Mouse (Mus musculus): Measurements from ENCODE around the gene Mrvi1. TPM values are rescaled to one million over a fixed set of nuclear protein-coding genes. Genes with fewer than 3 reads are reported as not detected.

Gene Mrvi1
- polyA plus RNA-seq, 1 experiment: 2.0 TPM

GRCm38 (mm10) chr7:110862751-110863289 is 119.4 kb downstream of the Mrvi1 start, which contains the start of gene Lyve1:
Gene Lyve1 (minus strand): TSS chr7:110863239.
- Histone ChIP-seq H3K27me3 (ENCODE audit: control insufficient read depth, insufficient read depth, low read length) (no peaks in the 10 kb centered on the region), H3K4me3 (ENCODE audit: control insufficient read depth, low read depth, low read length) (no peak within 1 kb of the TSS), H3K4me1 (ENCODE audit: control insufficient read depth, insufficient read depth, low read length) (0 out of 2 replicates have a peak, but pooled peaks cover 3% of the 10 kb centered on the region), H3K27ac (ENCODE audit: control insufficient read depth, insufficient read depth, low read depth, low read length) (no peak within 1 kb of the TSS), H3K36me3 (ENCODE audit: control insufficient read depth, insufficient read depth, low read length) (no peaks in the 10 kb centered on the region)
- no peak for TF ChIP-seq CTCF (IDR thresholded peaks at IDR 0.05; ENCODE audit: control insufficient read depth, insufficient read depth, insufficient replicate concordance, low read depth, low read length)
- no peak for TF ChIP-seq POLR2A (IDR thresholded peaks at IDR 0.05; ENCODE audit: control insufficient read depth, low read depth, low read length)

- no peak for TF ChIP-seq CTCF (IDR thresholded peaks at IDR 0.05; ENCODE audit: control insufficient read depth, insufficient read depth, insufficient replicate concordance, low read depth, low read length)
- no peak for TF ChIP-seq POLR2A (IDR thresholded peaks at IDR 0.05; ENCODE audit: control insufficient read depth, low read depth, low read length)
- no peak overlapping the region for H3K27ac ChIP-seq (ENCODE audit: control insufficient read depth, insufficient read depth, low read depth, low read length)
- H3K4me1 ChIP-seq (ENCODE audit: control insufficient read depth, insufficient read depth, low read length): 0 out of 2 replicates have a peak, but pooled peaks cover 2% of the 10 kb centered on the region
- H3K36me3 ChIP-seq (ENCODE audit: control insufficient read depth, insufficient read depth, low read length): no peaks in the 10 kb centered on the region
- no peak overlapping the region for H3K4me3 ChIP-seq (ENCODE audit: control insufficient read depth, low read depth, low read length)
- H3K27me3 ChIP-seq (ENCODE audit: control insufficient read depth, insufficient read depth, low read length): no peaks in the 10 kb centered on the region
These were observed 122.1 kb downstream of the Mrvi1 start for GRCm38 (mm10) chr7:110860129-110860528.

GRCm38 (mm10) chr7:110855604-110856003 is 126.7 kb downstream of the Mrvi1 start:
- no peak overlapping the region for H3K4me3 ChIP-seq (ENCODE audit: control insufficient read depth, low read depth, low read length)
- H3K27me3 ChIP-seq (ENCODE audit: control insufficient read depth, insufficient read depth, low read length): no peaks in the 10 kb centered on the region
- H3K4me1 ChIP-seq (ENCODE audit: control insufficient read depth, insufficient read depth, low read length): no peaks in the 10 kb centered on the region
- no peak for TF ChIP-seq POLR2A (IDR thresholded peaks at IDR 0.05; ENCODE audit: control insufficient read depth, low read depth, low read length)
- no peak for TF ChIP-seq CTCF (IDR thresholded peaks at IDR 0.05; ENCODE audit: control insufficient read depth, insufficient read depth, insufficient replicate concordance, low read depth, low read length)
- H3K27ac ChIP-seq (ENCODE audit: control insufficient read depth, insufficient read depth, low read depth, low read length): no peak overlapping the region
- H3K36me3 ChIP-seq (ENCODE audit: control insufficient read depth, insufficient read depth, low read length): no peaks in the 10 kb centered on the region

- no peaks in the 10 kb centered on the region for H3K36me3 ChIP-seq (ENCODE audit: control insufficient read depth, insufficient read depth, low read length)
- H3K4me1 ChIP-seq (ENCODE audit: control insufficient read depth, insufficient read depth, low read length): no peaks in the 10 kb centered on the region
- H3K27me3 ChIP-seq (ENCODE audit: control insufficient read depth, insufficient read depth, low read length): no peaks in the 10 kb centered on the region
- H3K4me3 ChIP-seq (ENCODE audit: control insufficient read depth, low read depth, low read length): no peak overlapping the region
- H3K27ac ChIP-seq (ENCODE audit: control insufficient read depth, insufficient read depth, low read depth, low read length): no peak overlapping the region
- TF ChIP-seq CTCF (IDR thresholded peaks at IDR 0.05; ENCODE audit: control insufficient read depth, insufficient read depth, insufficient replicate concordance, low read depth, low read length): no peak
- TF ChIP-seq POLR2A (IDR thresholded peaks at IDR 0.05; ENCODE audit: control insufficient read depth, low read depth, low read length): no peak
These were observed 127.2 kb downstream of the Mrvi1 start for GRCm38 (mm10) chr7:110854927-110855546.

GRCm38 (mm10) chr7:110854519-110854918 is 127.7 kb downstream of the Mrvi1 start:
- Histone ChIP-seq H3K4me1 (ENCODE audit: control insufficient read depth, insufficient read depth, low read length) (no peaks in the 10 kb centered on the region), H3K27ac (ENCODE audit: control insufficient read depth, insufficient read depth, low read depth, low read length) (no peak overlapping the region), H3K36me3 (ENCODE audit: control insufficient read depth, insufficient read depth, low read length) (no peaks in the 10 kb centered on the region), H3K4me3 (ENCODE audit: control insufficient read depth, low read depth, low read length) (no peak overlapping the region), H3K27me3 (ENCODE audit: control insufficient read depth, insufficient read depth, low read length) (no peaks in the 10 kb centered on the region)
- no peak for TF ChIP-seq CTCF (IDR thresholded peaks at IDR 0.05; ENCODE audit: control insufficient read depth, insufficient read depth, insufficient replicate concordance, low read depth, low read length)
- no peak for TF ChIP-seq POLR2A (IDR thresholded peaks at IDR 0.05; ENCODE audit: control insufficient read depth, low read depth, low read length)

- no peak overlapping the region for H3K27ac ChIP-seq (ENCODE audit: control insufficient read depth, insufficient read depth, low read depth, low read length)
- no peaks in the 10 kb centered on the region for H3K4me1 ChIP-seq (ENCODE audit: control insufficient read depth, insufficient read depth, low read length)
- no peak overlapping the region for H3K4me3 ChIP-seq (ENCODE audit: control insufficient read depth, low read depth, low read length)
- no peak for TF ChIP-seq POLR2A (IDR thresholded peaks at IDR 0.05; ENCODE audit: control insufficient read depth, low read depth, low read length)
- no peak for TF ChIP-seq CTCF (IDR thresholded peaks at IDR 0.05; ENCODE audit: control insufficient read depth, insufficient read depth, insufficient replicate concordance, low read depth, low read length)
- no peaks in the 10 kb centered on the region for H3K36me3 ChIP-seq (ENCODE audit: control insufficient read depth, insufficient read depth, low read length)
- no peaks in the 10 kb centered on the region for H3K27me3 ChIP-seq (ENCODE audit: control insufficient read depth, insufficient read depth, low read length)
These were observed 128.7 kb downstream of the Mrvi1 start for GRCm38 (mm10) chr7:110853611-110854010.

GRCm38 (mm10) chr7:110851541-110852203 is 130.6 kb downstream of the Mrvi1 start:
- no peaks in the 10 kb centered on the region for H3K27me3 ChIP-seq (ENCODE audit: control insufficient read depth, insufficient read depth, low read length)
- TF ChIP-seq POLR2A (IDR thresholded peaks at IDR 0.05; ENCODE audit: control insufficient read depth, low read depth, low read length) (no peak), CTCF (IDR thresholded peaks at IDR 0.05; ENCODE audit: control insufficient read depth, insufficient read depth, insufficient replicate concordance, low read depth, low read length) (no peak)

More at GRCm38 (mm10) chr7:110851541-110852203, 130.6 kb downstream of the Mrvi1 start:
- Histone ChIP-seq H3K36me3 (ENCODE audit: control insufficient read depth, insufficient read depth, low read length) (no peaks in the 10 kb centered on the region), H3K27ac (ENCODE audit: control insufficient read depth, insufficient read depth, low read depth, low read length) (no peak overlapping the region), H3K4me3 (ENCODE audit: control insufficient read depth, low read depth, low read length) (no peak overlapping the region), H3K4me1 (ENCODE audit: control insufficient read depth, insufficient read depth, low read length) (no peaks in the 10 kb centered on the region)
